Mouse (Mus musculus) intestine, embryonic 16.5 days (tissue): ENCODE measurements around the gene Phf21b. TPM values are rescaled to one million over a fixed set of nuclear protein-coding genes. Genes with fewer than 3 reads are reported as not detected.
A peak's percentile ranks its signal among the peaks of the same experiment; 100 is the strongest.

Experiments used
- ATAC-seq: fragments of 200-750 bp; cut with Nextera tagmentation; 2 replicates; pipeline ENCODE4 v1.8.0; 2017; ENCODE audit warnings: moderate TSS enrichment, moderate library complexity
- H3K27ac ChIP-seq: fragments of 300-500 bp; sonication (generic); 2 replicates; pipeline ENCODE4 v1.5.1; 2014; ENCODE audit warnings: mild to moderate bottlenecking, low read length
- H3K27me3 ChIP-seq: fragments of 300-500 bp; sonication (generic); replicated peaks from 2 replicates; pipeline ENCODE4 v1.6.1; 2014; ENCODE audit warnings: low read length, control low read depth, mixed read lengths; ENCODE audit not compliant: control insufficient read depth, insufficient read depth
- H3K36me3 ChIP-seq: fragments of 300-500 bp; sonication (generic); 2 replicates; pipeline ENCODE4 v1.6.1; 2014; ENCODE audit warnings: low read length, control low read depth; ENCODE audit not compliant: control insufficient read depth, insufficient read depth
- H3K4me1 ChIP-seq: fragments of 300-500 bp; sonication (generic); 2 replicates; pipeline ENCODE4 v1.6.1; 2014; ENCODE audit warnings: low read length, control low read depth, mixed read lengths; ENCODE audit not compliant: control insufficient read depth, insufficient read depth
- H3K4me2 ChIP-seq: fragments of 300-500 bp; sonication (generic); 2 replicates; pipeline ENCODE4 v1.6.1; 2014; ENCODE audit warnings: low read depth, low read length, control low read depth
- H3K4me3 ChIP-seq: fragments of 300-500 bp; sonication (generic); 2 replicates; pipeline ENCODE4 v1.5.1; 2014; ENCODE audit warnings: mild to moderate bottlenecking, low read length
- H3K9ac ChIP-seq: fragments of 300-500 bp; sonication (generic); 2 replicates; pipeline ENCODE4 v1.6.1; 2014; ENCODE audit warnings: low read depth, low read length
- H3K9me3 ChIP-seq: fragments of 300-500 bp; sonication (generic); 2 replicates; pipeline ENCODE4 v1.6.1; 2016; ENCODE audit warnings: low read length, control low read depth; ENCODE audit not compliant: control insufficient read depth
- WGBS: fragments of 180-500 bp; shearing (Covaris S2); extraction: QIAGEN DNeasy Blood & Tissue Kit; methylation state at CpG from one replicate; pipeline ENCODE4 v1.1.7; 2014; 5-methylcytosine and 5-hydroxymethylcytosine counted together
- polyA plus RNA-seq: library from polyadenylated mRNA; unstranded; fragments of >200 nt; fragmentation: Nextera tagmentation; extraction: Ambion mirVana; gene quantifications from 2 replicates; pipeline ENCODE4 v1.2.1, GENCODE M21; 2015

Gene Phf21b
- polyA plus RNA-seq, 1 experiment from 2014 or later, result 0.43 TPM

- Histone ChIP-seq H3K27ac (no peak overlapping the region), H3K4me1 (no peaks in the 10 kb centered on the region), H3K36me3 (no peaks in the 10 kb centered on the region), H3K27me3 (no peaks in the 10 kb centered on the region), H3K4me3 (no peak overlapping the region), H3K9ac (no peak overlapping the region), H3K9me3 (no peaks in the 10 kb centered on the region), H3K4me2 (no peak overlapping the region)
- no peak for ATAC-seq
- 28% methylated on average over 2 of the region's 2 CpGs for WGBS
Measured at GRCm38 (mm10) chr15:84744308-84744707, 111.5 kb downstream of the Phf21b start.

DNA sequence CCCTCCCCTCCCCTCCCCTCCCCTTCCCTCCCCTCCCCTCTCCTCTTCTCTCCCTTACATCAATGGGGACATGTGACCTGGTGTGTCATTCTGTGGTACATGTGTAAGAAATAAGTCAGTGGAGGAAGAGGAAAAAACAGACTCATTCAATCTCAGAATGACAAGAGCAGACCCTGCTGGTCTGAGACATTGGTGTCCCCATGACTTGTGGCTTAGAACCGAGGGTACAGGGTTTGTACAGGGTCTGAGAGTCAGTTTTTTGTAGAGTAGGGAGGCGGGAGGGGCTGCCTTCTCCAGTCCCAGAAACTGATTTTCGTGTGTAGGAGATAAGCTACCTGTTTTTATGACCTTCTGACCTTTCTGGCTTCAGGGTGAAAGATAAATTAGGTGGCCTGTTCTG lies 112.5 kb downstream of the Phf21b start:
- no peaks in the 10 kb centered on the region for H3K9me3 ChIP-seq
- no peak for ATAC-seq
- no peak overlapping the region for H3K9ac ChIP-seq
- H3K27ac ChIP-seq, result no peak overlapping the region
- no peaks in the 10 kb centered on the region for H3K27me3 ChIP-seq
- no peak overlapping the region for H3K4me2 ChIP-seq
- no peaks in the 10 kb centered on the region for H3K4me1 ChIP-seq
- no peaks in the 10 kb centered on the region for H3K36me3 ChIP-seq
- WGBS, result 14% methylated on average over 3 of the region's 3 CpGs
- no peak overlapping the region for H3K4me3 ChIP-seq

DNA sequence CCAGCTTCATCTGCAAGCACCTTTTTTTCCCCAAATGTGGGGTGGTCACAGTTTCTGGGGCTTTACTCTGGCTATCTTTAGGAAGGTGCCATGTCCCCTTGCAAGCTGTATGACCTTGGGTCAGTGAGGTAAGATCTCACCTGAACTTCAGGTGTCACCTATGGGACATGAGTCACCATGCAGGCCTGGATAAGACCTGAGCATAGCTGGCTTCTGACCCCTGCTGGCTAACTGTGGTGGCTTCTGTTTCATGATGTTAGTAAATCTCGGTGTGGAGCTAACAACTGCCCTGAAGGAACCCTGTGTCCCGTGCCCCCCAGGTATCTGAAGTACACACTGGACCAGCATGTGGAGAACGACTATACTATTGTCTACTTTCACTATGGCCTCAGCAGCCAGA lies 114.3 kb downstream of the Phf21b start:
- peak; percentile 56; the same call in 1 of the 2 replicates for ATAC-seq
- WGBS, result 69% methylated on average over 3 of the region's 3 CpGs

GRCm38 (mm10) chr15:84738246-84738645 lies 117.6 kb downstream of the Phf21b start:
- Histone ChIP-seq H3K9ac (no peak overlapping the region), H3K36me3 (no peaks in the 10 kb centered on the region; the same call in 1 of the 2 replicates), H3K4me1 (no peaks in the 10 kb centered on the region), H3K27me3 (no peaks in the 10 kb centered on the region), H3K4me3 (no peak overlapping the region), H3K9me3 (no peaks in the 10 kb centered on the region), H3K27ac (no peak overlapping the region), H3K4me2 (no peak overlapping the region)
- WGBS, result 90% methylated on average over 7 of the region's 7 CpGs
- ATAC-seq, result no peak

More for the DNA sequence above, 114.3 kb downstream of the Phf21b start:
- H3K9ac ChIP-seq, result no peak overlapping the region
- no peak overlapping the region for H3K27ac ChIP-seq
- H3K4me3 ChIP-seq, result no peak overlapping the region
- no peak overlapping the region for H3K4me2 ChIP-seq
- H3K36me3 ChIP-seq, result no peaks in the 10 kb centered on the region
- no peaks in the 10 kb centered on the region for H3K4me1 ChIP-seq
- no peaks in the 10 kb centered on the region for H3K27me3 ChIP-seq
- H3K9me3 ChIP-seq, result no peaks in the 10 kb centered on the region

DNA sequence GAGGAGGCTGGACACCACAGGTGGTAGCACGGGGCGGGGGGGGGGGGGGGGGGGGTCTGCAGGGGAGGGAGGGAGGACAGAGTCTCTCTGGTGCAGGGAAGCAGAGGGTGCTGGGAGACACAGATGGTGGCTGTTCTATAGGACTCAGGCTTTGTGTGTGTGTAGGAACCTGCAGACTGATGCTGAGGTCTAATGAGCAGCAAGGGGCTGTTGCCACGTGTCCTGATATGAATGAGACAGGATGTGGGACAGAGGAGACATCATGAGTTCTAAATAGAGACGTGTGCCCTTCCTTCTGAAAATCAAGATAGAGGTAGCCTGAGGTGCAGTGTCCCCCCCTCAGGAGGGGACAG lies 118.9 kb downstream of the Phf21b start:
- WGBS, result 62% methylated on average over 2 of the region's 4 CpGs
- Histone ChIP-seq H3K9me3 (no peaks in the 10 kb centered on the region), H3K27me3 (no peaks in the 10 kb centered on the region), H3K4me2 (no peak overlapping the region), H3K9ac (no peak overlapping the region), H3K4me3 (no peak overlapping the region), H3K4me1 (no peaks in the 10 kb centered on the region), H3K36me3 (no peaks in the 10 kb centered on the region; the same call in 1 of the 2 replicates), H3K27ac (no peak overlapping the region)
- no peak for ATAC-seq

DNA sequence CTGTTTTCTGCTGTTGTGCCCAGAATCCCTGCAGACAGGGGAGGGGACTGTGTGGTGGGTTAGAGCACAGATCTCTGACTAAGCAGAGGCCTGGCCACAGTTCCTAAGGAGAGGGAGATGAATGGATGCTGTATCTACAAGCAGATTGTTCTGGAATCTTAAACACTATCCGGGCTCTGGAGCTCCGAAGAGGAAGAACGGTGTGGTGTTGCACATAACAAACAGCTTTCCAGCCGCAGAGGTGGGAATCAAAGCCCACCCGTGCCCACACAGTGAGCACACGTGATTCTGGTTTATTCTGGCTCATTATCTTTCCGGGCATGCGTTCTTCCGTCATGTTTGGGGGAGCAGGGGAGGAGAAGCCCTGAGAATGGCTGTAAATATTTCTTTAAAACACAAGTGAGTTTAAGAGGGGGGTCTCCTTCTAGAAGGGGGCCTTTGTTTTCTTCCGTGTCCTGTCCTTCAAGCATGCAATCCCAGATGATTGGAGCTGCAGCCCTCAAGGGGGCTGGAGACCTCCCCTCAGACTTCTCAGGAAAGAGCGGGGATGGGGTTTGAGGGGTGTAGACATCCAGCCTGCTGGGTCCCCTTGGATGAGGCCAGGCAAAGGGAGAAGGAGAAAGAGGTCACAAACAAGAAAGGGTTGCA lies 119.4 kb downstream of the Phf21b start:
- Histone ChIP-seq H3K4me1 (0 out of 2 replicates have a peak, but pooled peaks cover 3% of the 10 kb centered on the region), H3K9me3 (no peaks in the 10 kb centered on the region), H3K4me3 (no peak overlapping the region), H3K36me3 (no peaks in the 10 kb centered on the region; the same call in 1 of the 2 replicates), H3K27me3 (no peaks in the 10 kb centered on the region), H3K9ac (no peak overlapping the region), H3K27ac (no peak overlapping the region), H3K4me2 (no peak overlapping the region)
- 67% methylated on average over 11 of the region's 11 CpGs for WGBS
- ATAC-seq, result no peak

Other genes with a start within 250 kb of the Phf21b start
- gene Prr5, start 186.4 kb downstream of the Phf21b start, polyA plus RNA-seq, result 69.1 and 81.3 TPM in 2 replicates
- 14.3 and 16.3 TPM in 2 replicates for gene Arhgap8, start 136.0 kb downstream of the Phf21b start, polyA plus RNA-seq
- gene Gm29666, start 64.0 kb upstream of the Phf21b start, polyA plus RNA-seq, result 0.62 TPM in 2 replicates
- 31.5 and 32.7 TPM in 2 replicates for gene Nup50, start 67.4 kb upstream of the Phf21b start, polyA plus RNA-seq
- gene 5031439G07Rik, start 132.5 kb upstream of the Phf21b start, polyA plus RNA-seq, result 7.1 and 8.1 TPM in 2 replicates
- 1.6 and 2.1 TPM in 2 replicates for gene Upk3a, start 161.1 kb upstream of the Phf21b start, polyA plus RNA-seq
- gene Fam118a, start 172.9 kb upstream of the Phf21b start, polyA plus RNA-seq, result 27.8 and 28.8 TPM in 2 replicates